ENCODE assay signal across 8 mouse cellular contexts in the genomic region with DNA sequence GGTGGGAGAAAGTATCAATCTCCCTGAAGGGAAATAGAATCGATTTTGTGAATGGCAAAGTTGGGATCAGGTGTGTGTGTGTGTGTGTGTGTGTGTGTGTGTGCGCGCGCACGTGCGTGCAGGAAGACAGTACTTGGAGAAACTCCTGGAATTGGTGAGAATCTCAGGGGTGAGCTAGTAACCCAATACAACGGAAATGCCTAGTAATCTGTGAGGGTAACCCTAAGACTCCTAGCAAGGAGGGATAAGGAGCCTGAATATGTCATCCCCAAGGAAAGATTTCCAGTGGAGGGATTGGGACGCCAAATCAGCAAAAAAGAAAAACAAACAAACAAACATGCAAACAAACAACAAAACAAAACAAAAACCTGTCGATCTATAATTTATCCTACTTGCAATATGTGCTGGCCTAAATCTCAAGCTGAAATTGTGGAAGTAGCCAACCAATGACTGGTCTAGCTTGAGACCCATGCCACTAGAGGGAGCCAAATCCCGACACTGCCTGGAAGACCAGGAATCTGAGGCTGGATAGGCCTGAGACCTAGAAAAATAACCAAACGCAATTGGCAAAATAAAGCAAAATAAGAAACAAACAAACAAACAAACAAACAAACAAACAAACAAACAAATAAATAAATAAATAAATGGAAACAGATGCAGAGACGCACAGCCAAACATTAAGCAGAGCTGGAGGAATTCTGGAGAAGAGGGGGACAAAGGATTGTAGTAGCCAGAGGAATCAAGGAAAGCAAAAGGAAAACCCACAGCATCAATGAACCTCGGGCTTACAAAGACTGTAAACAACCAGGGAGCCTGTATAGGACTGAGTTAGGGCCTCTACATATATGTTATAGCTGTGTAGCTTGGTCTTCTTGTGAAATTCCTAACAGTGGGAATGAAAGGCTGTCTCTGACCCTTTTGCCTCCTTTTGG.
DNase-seq lines count a peak whose midpoint lies in the region; ATAC-seq and TF ChIP-seq lines count a peak whose summit lies in the region.

No protein-coding gene starts in this region.

- H3K4me3 ChIP-seq in ES-E14 (ENCODE audit: insufficient read depth in 1 of 2, low read depth in 1 of 2, low read length in 2 of 2, poor library complexity in 1 of 2, severe bottlenecking in 1 of 2): no peak overlapping the region
- no peak overlapping the region for H3K4me3 ChIP-seq in hindbrain, embryonic 12.5 days

- in situ Hi-C loops in ES-E14 (cut with MboI; ENCODE audit: low sequenced_read_pairs in 2 of 2, unreplicated experiment in 2 of 2): no loop called here

- H3K27ac ChIP-seq in ES-E14 (ENCODE audit: insufficient read depth, low read depth, low read length, poor library complexity, severe bottlenecking): no peak overlapping the region
- no peak overlapping the region for H3K27ac ChIP-seq in hindbrain, embryonic 12.5 days

- H3K4me1 ChIP-seq in ES-E14 (ENCODE audit: control insufficient read depth in 2 of 2, insufficient read depth in 2 of 2, low read length in 2 of 2, poor library complexity in 1 of 2): no peaks in the 10 kb centered on the region
- no peaks in the 10 kb centered on the region for H3K4me1 ChIP-seq in hindbrain, embryonic 12.5 days

- no peaks in the 10 kb centered on the region for H3K27me3 ChIP-seq in hindbrain, embryonic 12.5 days

- no peaks in the 10 kb centered on the region for H3K9me3 ChIP-seq in ES-E14 (ENCODE audit: control insufficient read depth, insufficient read depth, low read depth, low read length)
- H3K9me3 ChIP-seq in hindbrain, embryonic 12.5 days (replicated peaks): no peaks in the 10 kb centered on the region

- H3K36me3 ChIP-seq in ES-E14 (ENCODE audit: control insufficient read depth, insufficient read depth, low read length, poor library complexity, severe bottlenecking): no peaks in the 10 kb centered on the region
- no peaks in the 10 kb centered on the region for H3K36me3 ChIP-seq in hindbrain, embryonic 12.5 days

- 67% methylated on average over 13 of the region's 13 CpGs for WGBS in hindbrain, embryonic 12.5 days

- no peak overlapping the region for H3K9ac ChIP-seq in ES-E14 (ENCODE audit: insufficient read depth, low read depth, low read length, poor library complexity, severe bottlenecking)
- no peak overlapping the region for H3K9ac ChIP-seq in hindbrain, embryonic 12.5 days

- peak; percentile 67 for DNase-seq in ES-E14 (ENCODE audit: low read depth, low spot score)
- DNase-seq in adrenal gland, postnatal 10 days: peak; percentile 77
- DNase-seq in embryo, embryonic 11 days: peak; percentile 82
- DNase-seq in layer of hippocampus, adult 9-11 months: peak; percentile 19
- DNase-seq in lung, postnatal 14 days: peak; percentile 65
- DNase-seq in right cerebral cortex, postnatal 36 days (ENCODE audit: low spot score in 2 of 2): peak; percentile 3 to 17

- ATAC-seq in hindbrain, embryonic 12.5 days (ENCODE audit: low FRiP score): peak; percentile 87
- ATAC-seq in activated CD4-positive, CD25-positive, alpha-beta regulatory T cell, adult 4 months: no peak

- no peak overlapping the region for H3K4me2 ChIP-seq in hindbrain, embryonic 12.5 days (replicated peaks)

TF ChIP-seq in ES-E14, 5 proteins besides CTCF, POLR2A, EP300 and RAD21:
- no peak for TF ChIP-seq MAFK (IDR thresholded peaks at IDR 0.05; ENCODE audit: insufficient read depth, low read depth, low read length)
- TF ChIP-seq ZC3H11A (IDR thresholded peaks at IDR 0.05; ENCODE audit: borderline replicate concordance, low read depth, low read length): peak; percentile 98

Comparison
In these comparisons a context has a peak if more than half of its experiments do, and no peak if none do; other contexts are left out.
1. DNase-seq: peak in every context shown above with its lines; median percentile 82 in embryo, embryonic 11 days; 77 in adrenal gland, postnatal 10 days; 67 in ES-E14; 65 in lung, postnatal 14 days; 19 in layer of hippocampus, adult 9-11 months; 10 in right cerebral cortex, postnatal 36 days.